Mouse (Mus musculus) cerebellum, adult 2 months (tissue): ENCODE measurements around the gene Fem1b.

Experiments
- CTCF ChIP-seq: fragments of 200-500 bp; IDR thresholded peaks from 2 replicates; pipeline ENCODE4 v1.5.1; 2011; ENCODE audit warnings: low read depth, mild to moderate bottlenecking, control low read depth, low read length, moderate library complexity, borderline replicate concordance; ENCODE audit not compliant: insufficient read depth
- POLR2A ChIP-seq: fragments of 200-500 bp; IDR thresholded peaks from 2 replicates; pipeline ENCODE4 v1.6.1; 2011; ENCODE audit warnings: low read length, control low read depth, borderline replicate concordance; ENCODE audit not compliant: insufficient read depth

- TF ChIP-seq CTCF (no peak), POLR2A (no peak)
Observed at GRCm38 (mm10) chr9:62775464-62775863, 36.3 kb downstream of the Fem1b start.
